Mouse (Mus musculus) spleen, postnatal 4 days (tissue): ENCODE measurements around the gene Gm49395.
A peak's percentile ranks its signal among the peaks of the same experiment; 100 is the strongest.

Source experiments
- DNase-seq, 2 experiments: peaks; one replicate each; pipeline ENCODE4 v3.0.0; 2022; ENCODE audit warnings: low spot score in 2 of 2

Gm49395 gene

DNA sequence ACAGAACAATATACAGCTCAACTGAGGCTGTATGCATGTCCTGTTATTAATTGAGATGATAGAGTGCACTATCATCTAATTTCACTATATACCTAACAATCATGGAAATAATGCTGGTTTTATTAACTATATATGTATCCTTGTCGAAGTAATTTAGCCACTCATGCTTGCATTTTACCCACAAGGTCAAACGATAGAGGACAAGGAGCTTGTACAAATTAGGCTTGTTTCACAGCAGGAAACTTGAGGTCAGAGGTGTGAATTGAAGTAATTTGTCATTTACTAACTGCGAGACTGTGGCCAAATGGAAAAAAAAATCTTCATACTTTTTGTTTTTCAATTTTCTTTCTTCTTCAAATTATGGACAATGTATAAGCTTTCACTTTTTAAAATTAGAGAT is 3.5 kb downstream of the Gm49395 start:
- DNase-seq = no peak

DNA sequence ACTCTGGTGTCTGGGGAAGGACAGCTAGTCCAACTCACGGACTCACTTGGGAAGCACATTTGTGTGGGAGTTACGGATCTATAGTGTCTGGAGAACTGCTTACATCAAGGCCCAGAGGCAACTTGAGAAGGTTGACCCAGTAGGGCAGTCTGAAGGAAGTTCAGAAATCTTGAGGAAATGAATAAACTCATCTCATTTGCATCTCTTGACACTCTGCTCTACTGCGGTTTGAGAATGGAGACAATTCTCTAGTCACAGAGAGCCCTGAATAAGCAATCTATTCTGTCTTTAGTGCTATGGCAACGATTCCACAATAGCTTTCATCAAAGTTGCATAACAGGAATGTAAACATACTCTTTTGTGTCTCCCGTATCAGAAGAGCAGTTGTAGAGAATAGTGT is 4.8 kb downstream of the Gm49395 start:
- DNase-seq = no peak

DNA sequence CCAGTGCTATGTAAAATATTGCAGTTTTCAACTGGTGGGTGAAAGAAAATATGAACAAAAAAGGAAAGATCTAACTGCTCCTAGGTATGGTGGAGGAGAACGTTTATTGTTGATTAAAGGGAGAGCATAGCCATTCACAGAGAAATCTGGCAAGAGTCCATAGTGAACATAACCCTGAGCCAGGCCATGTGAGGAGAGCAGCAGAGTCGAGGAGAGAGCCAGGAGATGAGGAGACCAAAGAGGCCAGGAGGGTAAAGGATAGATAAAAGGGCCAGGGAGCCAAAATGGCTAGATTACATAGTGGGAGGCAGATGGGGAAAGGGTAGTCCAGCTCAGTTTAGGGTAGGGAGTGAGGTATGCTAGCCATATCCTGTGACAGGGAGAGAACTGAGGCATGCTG is 5.5 kb downstream of the Gm49395 start:
- DNase-seq = no peak

DNA sequence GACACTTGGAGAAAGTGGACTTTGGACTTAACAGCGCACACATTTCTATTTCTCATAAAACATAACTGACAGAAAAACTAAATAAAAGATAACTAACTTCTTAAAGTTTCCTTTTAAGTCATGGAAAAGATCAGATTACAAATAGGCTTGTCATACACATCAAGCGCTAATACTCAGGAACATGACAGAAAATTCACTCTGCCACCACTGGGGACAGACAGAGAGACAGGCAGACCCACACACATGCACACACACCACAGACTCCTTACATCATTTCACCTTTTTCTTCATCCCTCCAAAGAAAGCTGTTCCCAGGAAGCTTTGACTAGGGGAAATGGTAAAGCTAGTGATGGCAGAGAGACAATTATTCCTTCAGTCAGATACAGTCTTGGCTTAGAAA is 6.3 kb downstream of the Gm49395 start:
- DNase-seq = no peak

DNA sequence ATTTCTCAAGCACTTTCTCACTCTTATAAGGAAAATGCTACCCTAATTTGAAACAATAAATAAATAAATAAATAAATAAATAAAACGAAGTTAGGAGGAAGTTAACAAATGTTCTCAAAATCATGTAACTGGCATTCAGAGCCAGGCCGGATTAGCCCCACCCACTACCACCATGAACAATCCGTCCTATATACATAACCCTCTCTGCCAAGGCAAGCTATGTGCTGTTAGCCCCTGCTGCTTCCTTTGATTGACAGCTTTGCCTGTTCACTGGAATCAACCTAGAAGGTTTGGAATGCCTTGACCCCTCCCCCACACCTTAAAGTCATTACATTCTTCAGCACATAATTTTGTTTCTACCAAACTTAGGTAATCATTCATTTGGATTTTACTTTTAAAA is 10.2 kb downstream of the Gm49395 start:
- DNase-seq = no peak

DNA sequence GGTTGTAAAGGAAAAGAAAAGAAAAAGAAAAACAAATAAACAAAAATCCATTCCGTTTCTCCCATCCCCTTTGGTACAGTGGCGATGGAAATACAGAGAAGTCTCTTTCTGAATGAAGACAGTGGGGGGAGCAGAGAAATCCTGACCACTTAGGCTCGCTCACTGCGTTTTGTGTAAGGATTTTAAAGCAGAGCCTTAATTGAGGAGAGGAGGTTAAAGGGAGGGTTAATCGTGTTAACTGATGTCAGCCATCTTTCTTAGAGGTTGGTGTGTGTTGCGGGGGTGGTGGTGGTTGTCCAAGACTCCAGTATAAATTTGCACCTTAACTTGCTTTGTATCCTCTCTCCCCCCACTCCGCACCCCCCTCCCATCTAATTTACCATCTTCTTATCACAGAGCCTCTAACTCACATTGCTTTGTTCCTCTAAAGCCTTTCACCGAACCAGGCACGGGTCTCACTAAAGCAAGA is 10.7 kb downstream of the Gm49395 start:
- DNase-seq = no peak

DNA sequence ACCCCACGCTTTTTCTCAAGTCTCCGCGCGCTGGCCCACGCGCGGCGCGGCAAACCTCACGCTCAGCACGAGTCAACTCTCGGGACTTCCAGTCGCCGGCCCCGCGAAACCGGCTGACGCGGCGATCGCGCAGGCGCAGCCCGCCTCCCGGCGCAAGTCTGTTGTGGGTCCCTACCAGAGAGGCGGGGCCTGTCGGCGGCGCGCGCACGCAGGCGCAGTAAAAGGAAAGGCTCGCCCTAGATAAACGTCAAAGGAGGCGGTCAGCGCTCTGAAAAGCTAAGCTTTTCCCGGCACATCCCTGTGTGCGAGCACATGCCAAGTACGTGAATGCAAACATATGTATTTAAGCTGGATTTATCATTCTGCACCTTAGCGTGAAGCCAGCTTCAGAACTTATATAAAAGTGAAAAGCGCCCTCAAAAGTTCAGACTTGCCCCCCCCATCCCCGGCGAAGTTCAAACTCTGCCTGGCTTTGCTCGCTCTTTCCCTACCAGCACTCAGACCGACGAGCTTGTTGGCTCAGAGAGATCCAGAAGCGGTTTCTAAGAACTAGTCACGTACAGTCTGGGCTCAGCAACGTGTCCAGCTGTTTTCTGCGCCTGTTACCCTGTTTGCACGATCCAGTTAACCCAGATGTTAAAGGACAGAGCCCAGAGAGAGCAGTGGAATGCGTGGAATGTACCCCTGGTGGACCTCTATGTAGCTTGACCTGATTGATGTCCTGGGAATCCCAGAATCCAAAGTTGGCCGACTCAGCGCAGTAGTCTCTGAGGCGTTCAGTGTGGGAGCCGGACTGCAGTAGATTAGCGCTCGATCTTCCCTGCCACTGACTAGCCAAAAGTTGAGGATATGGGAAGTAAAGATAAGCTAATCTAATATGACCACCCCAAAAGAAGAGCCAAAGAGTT is 11.4 kb downstream of the Gm49395 start, which contains the start of gene Pelo:
Gene Pelo, minus strand, starts transcription at position 118 of the 908 bp plus-strand sequence.
- DNase-seq = peak; percentile 95 to 98

DNA sequence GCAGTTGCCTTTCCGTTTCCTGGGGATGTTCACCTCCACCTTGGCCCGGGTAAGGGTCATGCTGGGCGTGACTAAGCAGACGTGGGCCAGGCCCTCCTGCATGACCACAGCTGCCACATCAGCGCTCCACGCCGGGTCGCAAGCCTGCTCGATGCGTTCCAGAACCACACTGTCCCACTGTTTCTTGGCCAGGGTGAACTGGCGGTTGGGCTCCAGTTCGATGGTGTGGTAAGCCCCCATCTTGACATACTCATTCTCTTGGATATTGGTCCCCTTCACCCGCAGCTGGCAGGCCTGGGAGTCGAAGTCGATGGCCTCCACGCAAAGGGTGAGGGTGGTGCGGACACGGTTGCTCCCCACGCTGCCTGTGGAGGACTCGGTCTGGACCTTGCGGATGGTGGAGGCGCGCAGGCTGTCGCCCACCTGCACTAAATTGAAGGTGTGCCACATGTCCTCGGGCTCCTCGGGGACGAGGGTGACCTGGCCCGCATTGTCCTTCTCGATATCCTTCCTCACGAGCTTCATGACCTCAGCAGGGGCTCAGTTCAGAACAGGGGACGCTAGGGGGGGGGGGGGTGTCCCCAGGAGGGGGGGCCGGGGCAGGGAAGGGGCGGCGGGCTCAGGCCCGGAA is 12.2 kb downstream of the Gm49395 start:
- peak; percentile 34 to 70 for DNase-seq

DNA sequence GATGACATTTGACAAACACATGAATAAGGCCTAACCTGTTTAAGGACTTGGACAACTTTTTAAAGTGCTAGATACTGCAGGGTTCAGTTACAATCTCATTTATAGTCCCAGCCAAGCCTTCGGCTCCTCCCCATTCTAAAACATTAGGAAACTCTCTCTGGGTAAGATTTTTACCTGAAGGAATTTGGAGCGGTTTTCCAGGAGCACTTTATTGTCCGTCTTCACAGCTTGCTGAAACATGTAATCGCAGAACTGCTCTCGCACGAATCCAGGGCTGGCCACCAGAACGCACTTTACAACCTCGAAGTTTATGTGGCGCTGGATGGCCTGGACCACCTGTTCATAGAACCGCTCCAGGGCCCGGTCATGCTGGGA is 12.7 kb downstream of the Gm49395 start:
- DNase-seq = no peak

DNA sequence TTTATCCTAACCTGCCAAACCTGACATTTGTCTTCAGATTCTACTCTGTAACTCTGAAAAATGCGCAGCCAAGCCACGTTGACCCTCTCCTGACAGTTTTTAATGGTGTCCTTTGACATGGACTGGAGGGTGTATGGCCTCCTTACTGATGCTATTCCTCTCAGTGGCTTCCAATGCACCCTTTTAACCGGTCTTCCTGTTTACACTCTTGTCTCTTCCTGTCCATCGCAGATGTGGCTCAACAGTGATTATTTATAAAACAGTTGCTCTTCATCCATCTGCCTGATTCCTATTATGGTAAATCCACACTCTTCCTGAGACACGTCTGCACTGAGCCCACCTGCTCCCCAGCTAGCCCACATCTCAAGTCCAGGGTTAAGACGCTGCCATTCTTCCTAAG is 15.7 kb downstream of the Gm49395 start:
- no peak for DNase-seq

DNA sequence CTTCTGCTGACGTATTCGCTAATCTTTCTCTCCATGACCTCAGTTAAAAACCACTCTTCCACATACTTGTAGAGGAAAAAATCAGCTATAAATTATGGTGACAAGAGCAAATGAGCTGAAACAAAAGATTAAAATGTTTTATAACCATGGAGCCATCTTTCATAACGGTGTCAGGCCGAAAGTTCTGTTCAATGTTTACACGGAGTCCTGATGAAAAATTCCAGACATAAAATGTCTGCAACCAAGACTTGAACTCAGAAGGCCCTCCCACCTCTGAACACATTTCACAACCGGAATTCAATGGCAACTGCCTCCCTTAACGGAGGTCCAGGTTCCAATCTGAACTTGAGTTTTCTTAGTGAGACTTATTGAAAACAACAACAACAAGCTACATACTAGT is 19.4 kb downstream of the Gm49395 start:
- DNase-seq = no peak

DNA sequence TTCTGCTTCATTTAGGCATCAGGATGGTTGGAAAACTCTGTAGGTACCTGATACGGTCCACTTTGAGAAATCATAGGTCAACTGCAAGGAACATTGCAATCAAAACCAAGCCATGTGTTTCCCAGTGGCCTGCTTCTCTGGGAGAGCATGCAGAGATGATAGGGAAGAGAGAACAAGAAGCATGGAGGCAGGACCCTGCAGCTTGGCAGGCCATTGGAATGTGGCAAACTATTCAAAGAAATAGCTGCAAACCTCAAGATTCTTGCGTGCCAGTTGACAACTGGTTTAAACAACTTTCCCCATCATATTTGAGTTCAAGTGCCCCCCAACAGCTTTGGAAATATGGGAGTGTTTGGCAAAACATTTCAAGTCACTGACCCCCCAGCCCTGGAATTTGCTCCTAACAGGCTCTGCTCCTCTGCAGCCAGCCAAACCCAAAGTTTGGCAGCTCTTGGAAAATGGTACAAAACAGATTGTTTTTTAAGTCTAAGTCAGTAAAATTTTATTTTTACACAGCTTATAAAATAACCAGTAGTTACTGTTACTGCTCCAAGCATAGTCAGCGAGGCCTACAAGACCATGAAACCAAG is 21.6 kb downstream of the Gm49395 start:
- no peak for DNase-seq

DNA sequence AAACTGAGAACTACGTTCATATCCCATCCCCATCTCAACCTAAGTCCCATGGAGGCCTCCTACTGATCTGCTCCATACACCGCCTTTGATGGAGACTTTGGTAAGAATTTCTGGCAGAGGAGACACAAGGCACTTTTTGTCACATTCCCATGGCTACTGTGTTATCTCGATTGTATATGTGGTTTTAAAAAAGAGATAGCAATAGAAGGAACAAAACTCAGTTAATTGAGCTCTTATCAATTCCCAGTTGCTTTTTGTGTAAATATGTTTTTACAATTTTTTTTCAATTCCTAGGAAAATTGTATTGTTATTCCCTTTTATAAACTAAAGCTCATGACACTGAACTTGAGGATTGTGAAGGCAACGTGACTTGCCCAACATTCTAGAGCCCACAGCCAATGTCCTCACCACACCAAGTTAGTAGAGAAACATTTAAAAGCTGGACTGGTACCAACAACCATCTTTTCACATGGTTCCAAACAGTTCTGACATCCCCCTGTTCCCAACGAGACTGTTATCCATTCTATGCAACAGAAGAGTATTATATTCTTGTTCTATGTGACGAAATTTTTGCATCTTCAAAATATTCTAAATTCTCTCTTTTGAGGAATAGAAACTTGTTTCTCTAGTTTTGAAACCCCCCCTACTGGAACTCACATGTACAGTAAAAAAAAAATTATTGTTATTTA is 22.6 kb downstream of the Gm49395 start:
- DNase-seq = no peak

DNA sequence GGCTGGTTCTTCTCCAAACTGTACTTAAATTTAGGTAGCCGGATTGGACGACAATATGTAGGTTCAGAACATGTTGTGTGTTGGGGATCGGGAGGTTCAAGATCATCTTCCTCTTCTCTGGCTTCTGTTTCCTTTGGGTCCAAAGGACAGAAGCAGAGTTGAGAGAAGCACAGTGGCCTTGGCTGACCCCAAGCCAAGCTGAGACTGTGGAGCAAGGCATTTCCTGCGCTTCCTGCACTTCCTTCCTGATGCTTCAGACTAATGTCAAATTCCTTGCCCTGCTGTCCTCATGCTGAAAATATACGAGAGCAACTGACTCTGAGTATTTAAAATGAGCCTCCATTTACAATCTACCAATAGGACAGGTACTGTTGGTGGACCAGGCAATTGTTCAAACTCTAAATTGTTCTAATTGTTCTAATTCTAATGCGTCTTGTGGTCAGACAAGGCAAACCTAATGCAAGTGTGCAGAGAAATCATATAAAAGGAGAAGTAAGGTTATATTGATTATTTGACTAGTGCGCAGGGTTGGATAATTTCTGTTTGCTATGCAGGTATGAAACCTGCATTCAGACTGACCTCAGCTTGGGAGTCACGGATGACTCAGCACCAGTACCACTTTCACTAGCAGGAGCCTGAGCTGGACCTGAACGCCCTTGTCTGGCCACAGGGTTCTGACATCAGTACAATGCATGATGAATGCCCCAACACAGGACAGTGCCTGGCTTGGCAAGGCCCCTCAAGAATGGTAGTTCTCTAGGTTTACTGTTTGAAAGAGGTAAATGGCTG is 24.2 kb downstream of the Gm49395 start:
- DNase-seq = no peak

DNA sequence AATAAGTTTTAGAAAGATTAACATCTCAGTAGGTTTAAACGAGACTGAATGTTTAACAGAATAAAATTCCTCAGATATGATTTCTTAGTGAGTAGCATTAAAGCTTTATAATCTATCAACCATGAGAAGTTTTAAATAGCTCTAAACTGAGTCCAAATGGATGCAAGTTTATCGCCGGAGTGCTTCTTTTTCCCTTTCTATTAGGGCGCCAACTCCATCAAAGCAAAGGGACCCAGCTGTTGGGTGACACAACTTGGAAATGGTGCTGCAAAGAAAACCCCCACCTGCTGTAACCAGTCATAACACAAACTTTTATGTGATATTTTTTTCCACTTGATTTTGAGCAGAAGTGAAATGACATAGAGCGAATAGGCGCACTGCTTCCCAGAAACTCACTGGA is 29.3 kb downstream of the Gm49395 start:
- DNase-seq = no peak

DNA sequence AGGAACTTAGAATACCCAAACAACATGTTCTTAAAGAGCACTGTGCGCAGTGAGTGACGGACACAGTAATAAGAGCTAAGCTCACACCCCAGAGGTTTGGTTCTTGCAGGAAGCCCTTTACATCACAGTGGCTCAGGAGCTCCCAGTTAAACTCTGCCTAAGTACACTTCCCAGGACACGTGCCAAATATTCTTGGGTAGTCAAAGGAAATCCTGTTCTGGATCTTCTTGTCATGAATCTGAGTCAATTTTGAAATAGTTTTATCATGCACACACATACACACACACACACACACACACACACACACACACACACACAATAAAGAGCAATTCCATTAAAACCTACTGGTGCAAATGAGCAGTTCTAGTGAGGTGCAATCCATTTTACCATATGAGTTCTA is 30.3 kb downstream of the Gm49395 start:
- DNase-seq = no peak

DNA sequence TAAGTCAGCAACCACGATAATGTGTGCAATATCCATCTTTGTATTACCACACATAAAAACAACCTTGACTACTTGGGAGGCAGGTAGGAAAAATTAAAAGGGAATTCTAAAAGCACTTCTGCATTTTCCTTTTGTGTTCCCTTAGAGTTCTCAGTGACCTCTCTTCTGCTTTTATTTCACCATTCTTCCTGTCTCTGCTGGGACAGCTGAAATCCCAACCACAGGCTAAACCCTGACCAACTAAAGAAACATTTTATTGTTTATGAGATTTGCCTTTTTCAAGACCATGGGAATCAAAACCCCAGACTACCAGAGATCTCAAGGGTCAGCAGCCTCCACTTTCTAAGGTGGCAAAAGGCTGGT is 33.8 kb downstream of the Gm49395 start:
- no peak for DNase-seq

DNA sequence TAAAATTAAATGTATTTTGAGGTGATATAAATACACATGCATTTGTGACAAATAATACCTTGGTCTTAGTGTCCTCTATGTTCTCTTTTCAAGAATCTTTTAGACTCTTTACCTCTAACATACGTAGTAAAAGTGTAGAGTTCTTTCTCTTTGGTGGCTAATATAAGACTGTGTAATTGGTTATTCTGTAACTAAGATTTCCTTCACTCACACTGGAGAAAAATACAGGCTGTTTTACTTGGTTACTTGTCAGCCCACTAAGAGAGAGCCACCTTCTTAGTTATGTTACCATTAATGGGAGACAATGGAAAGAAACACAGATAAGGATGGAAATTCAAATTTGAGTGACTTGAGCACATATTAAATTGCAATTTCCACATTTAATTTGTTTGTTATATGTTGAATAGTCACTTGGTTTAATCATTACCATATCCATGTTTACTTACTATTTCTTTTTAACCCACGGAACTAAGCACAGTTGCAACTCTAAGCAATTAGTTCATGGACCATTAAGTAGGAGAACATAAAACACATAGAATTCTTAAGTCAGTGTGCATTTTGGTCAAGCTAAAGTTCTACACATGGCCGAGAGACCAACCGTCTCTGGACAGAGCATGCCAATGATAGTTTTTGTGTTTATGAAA is 34.3 kb downstream of the Gm49395 start:
- no peak for DNase-seq

DNA sequence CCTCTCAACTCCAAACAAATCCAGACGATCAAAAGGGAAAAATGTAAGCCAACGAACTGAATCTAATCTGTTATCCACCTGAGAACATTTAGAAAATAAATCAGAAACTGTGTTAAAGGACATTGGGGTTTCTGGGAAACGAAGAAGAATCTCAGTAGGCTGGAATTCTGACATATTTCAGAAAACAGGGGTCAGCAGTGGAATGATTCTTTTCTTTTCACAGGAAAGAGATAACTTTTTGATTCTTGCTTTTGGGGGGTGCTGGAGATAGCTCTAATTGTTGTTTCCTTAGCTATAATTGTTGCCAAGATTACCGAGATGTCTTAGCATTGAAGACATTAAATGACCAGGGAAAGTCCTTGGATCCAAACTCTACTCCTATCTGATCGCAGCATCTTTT is 44.2 kb downstream of the Gm49395 start:
- no peak for DNase-seq

DNA sequence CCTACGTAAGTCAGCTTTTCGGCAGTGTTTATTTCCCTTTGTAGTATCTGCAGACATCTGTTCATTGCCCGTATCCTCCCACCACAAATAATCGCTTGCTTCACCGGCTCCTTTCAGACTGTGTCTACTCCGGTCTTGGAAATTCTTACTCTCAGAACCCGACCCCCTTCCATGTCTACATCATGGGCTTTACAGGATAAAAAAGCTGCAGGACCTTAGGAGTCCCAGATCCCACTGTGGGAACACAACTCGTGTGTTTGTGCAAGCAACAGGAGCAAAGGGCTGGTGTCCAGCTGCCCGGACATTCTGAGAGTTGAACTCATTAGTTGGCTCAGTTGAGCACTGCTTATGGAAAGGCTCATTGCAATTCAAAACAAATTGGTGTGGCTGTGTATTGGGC is 46.9 kb downstream of the Gm49395 start:
- DNase-seq = no peak

DNA sequence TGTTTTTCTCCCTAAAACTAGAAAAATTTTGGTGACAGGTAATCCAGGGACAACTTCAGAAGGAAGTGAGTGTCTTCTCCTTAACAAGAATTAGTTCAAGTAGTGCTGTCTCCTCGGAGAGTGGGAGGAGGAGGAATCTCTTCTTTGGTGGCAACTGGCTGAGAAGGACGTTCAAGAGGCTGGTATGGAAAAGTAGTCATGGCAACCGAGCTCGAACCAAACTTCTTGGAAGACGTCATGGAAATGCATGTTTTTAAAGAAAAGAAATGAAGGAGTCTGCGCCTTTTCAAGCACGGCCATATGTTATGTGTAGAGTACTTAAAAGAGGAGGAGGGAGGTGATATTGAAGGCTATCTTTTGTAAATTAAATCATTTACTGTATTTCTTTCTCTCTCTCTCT is 49.2 kb downstream of the Gm49395 start:
- DNase-seq = no peak
